Mouse (Mus musculus): Measurements from ENCODE around the gene E130311K13Rik.

GRCm38 (mm10) chr3:63865069-63865468 lies 64.2 kb downstream of the E130311K13Rik start:
- no peak for TF ChIP-seq POLR2A (IDR thresholded peaks at IDR 0.05; ENCODE audit: control insufficient read depth in 1 of 2, insufficient read depth in 1 of 2, low read depth in 1 of 2, low read length in 2 of 2, poor library complexity in 1 of 2)
- no peak for TF ChIP-seq TBP (IDR thresholded peaks at IDR 0.05; ENCODE audit: low read depth, low read length)
- TF ChIP-seq NRF1 (IDR thresholded peaks at IDR 0.05; ENCODE audit: insufficient read depth, low read depth, low read length, poor library complexity, severe bottlenecking): no peak
- TF ChIP-seq EP300 (IDR thresholded peaks at IDR 0.05; ENCODE audit: low read depth in 1 of 2, low read length in 2 of 2): no peak

All from MEL (cell line).